Mouse (Mus musculus): ENCODE measurements around the gene Enc1. TPM values are rescaled to one million over a fixed set of nuclear protein-coding genes. Genes with fewer than 3 reads are reported as not detected.

The Enc1 gene
- total RNA-seq, 1 experiment from 2014 or later, result 4.5 TPM

GRCm38 (mm10) chr13:97220022-97220421, 20.9 kb upstream of the Enc1 start:
- ATAC-seq (replicated peaks in 1 of 2; ENCODE audit: insufficient read depth in 1 of 2, low FRiP score in 2 of 2, low TSS enrichment in 1 of 2, low read depth in 1 of 2, poor library complexity in 2 of 2, severe bottlenecking in 2 of 2), result no peak

GRCm38 (mm10) chr13:97223856-97224255, 17.0 kb upstream of the Enc1 start:
- ATAC-seq (replicated peaks in 1 of 2; ENCODE audit: insufficient read depth in 1 of 2, low FRiP score in 2 of 2, low TSS enrichment in 1 of 2, low read depth in 1 of 2, poor library complexity in 2 of 2, severe bottlenecking in 2 of 2), result no peak

GRCm38 (mm10) chr13:97224341-97224982, 16.4 kb upstream of the Enc1 start:
- ATAC-seq (replicated peaks in 1 of 2; ENCODE audit: insufficient read depth in 1 of 2, low FRiP score in 2 of 2, low TSS enrichment in 1 of 2, low read depth in 1 of 2, poor library complexity in 2 of 2, severe bottlenecking in 2 of 2), result no peak

GRCm38 (mm10) chr13:97225130-97225529, 15.8 kb upstream of the Enc1 start:
- ATAC-seq (replicated peaks in 1 of 2; ENCODE audit: insufficient read depth in 1 of 2, low FRiP score in 2 of 2, low TSS enrichment in 1 of 2, low read depth in 1 of 2, poor library complexity in 2 of 2, severe bottlenecking in 2 of 2), result no peak

- no peak for ATAC-seq (replicated peaks in 1 of 2; ENCODE audit: insufficient read depth in 1 of 2, low FRiP score in 2 of 2, low TSS enrichment in 1 of 2, low read depth in 1 of 2, poor library complexity in 2 of 2, severe bottlenecking in 2 of 2)
Observed at GRCm38 (mm10) chr13:97227795-97228194, 13.1 kb upstream of the Enc1 start.

GRCm38 (mm10) chr13:97230101-97230500, 10.8 kb upstream of the Enc1 start:
- ATAC-seq (replicated peaks in 1 of 2; ENCODE audit: insufficient read depth in 1 of 2, low FRiP score in 2 of 2, low TSS enrichment in 1 of 2, low read depth in 1 of 2, poor library complexity in 2 of 2, severe bottlenecking in 2 of 2), result no peak

- no peak for ATAC-seq (replicated peaks in 1 of 2; ENCODE audit: insufficient read depth in 1 of 2, low FRiP score in 2 of 2, low TSS enrichment in 1 of 2, low read depth in 1 of 2, poor library complexity in 2 of 2, severe bottlenecking in 2 of 2)
Observed at GRCm38 (mm10) chr13:97233092-97233491, 7.8 kb upstream of the Enc1 start.

GRCm38 (mm10) chr13:97234785-97235417, 6.0 kb upstream of the Enc1 start:
- ATAC-seq (replicated peaks in 1 of 2; ENCODE audit: insufficient read depth in 1 of 2, low FRiP score in 2 of 2, low TSS enrichment in 1 of 2, low read depth in 1 of 2, poor library complexity in 2 of 2, severe bottlenecking in 2 of 2), result peak; percentile 73 to 80

GRCm38 (mm10) chr13:97235911-97236310, 5.0 kb upstream of the Enc1 start:
- ATAC-seq (replicated peaks in 1 of 2; ENCODE audit: insufficient read depth in 1 of 2, low FRiP score in 2 of 2, low TSS enrichment in 1 of 2, low read depth in 1 of 2, poor library complexity in 2 of 2, severe bottlenecking in 2 of 2), result no peak

GRCm38 (mm10) chr13:97237700-97238099, 3.2 kb upstream of the Enc1 start:
- ATAC-seq (replicated peaks in 1 of 2; ENCODE audit: insufficient read depth in 1 of 2, low FRiP score in 2 of 2, low TSS enrichment in 1 of 2, low read depth in 1 of 2, poor library complexity in 2 of 2, severe bottlenecking in 2 of 2), result no peak

GRCm38 (mm10) chr13:97238181-97238981, 2.5 kb upstream of the Enc1 start:
- no peak for ATAC-seq (replicated peaks in 1 of 2; ENCODE audit: insufficient read depth in 1 of 2, low FRiP score in 2 of 2, low TSS enrichment in 1 of 2, low read depth in 1 of 2, poor library complexity in 2 of 2, severe bottlenecking in 2 of 2)

GRCm38 (mm10) chr13:97239343-97240180, 1.3 kb upstream of the Enc1 start:
- 0 out of 4 replicates have a peak, but pooled peaks have one; percentile 12 to 16 for ATAC-seq (replicated peaks in 1 of 2; ENCODE audit: insufficient read depth in 1 of 2, low FRiP score in 2 of 2, low TSS enrichment in 1 of 2, low read depth in 1 of 2, poor library complexity in 2 of 2, severe bottlenecking in 2 of 2)

GRCm38 (mm10) chr13:97240279-97240964, 483 bp upstream of the Enc1 start:
- peak; percentile 56 to 70 for ATAC-seq (replicated peaks in 1 of 2; ENCODE audit: insufficient read depth in 1 of 2, low FRiP score in 2 of 2, low TSS enrichment in 1 of 2, low read depth in 1 of 2, poor library complexity in 2 of 2, severe bottlenecking in 2 of 2)

GRCm38 (mm10) chr13:97241787-97242280, 929 bp downstream of the Enc1 start:
- ATAC-seq (replicated peaks in 1 of 2; ENCODE audit: insufficient read depth in 1 of 2, low FRiP score in 2 of 2, low TSS enrichment in 1 of 2, low read depth in 1 of 2, poor library complexity in 2 of 2, severe bottlenecking in 2 of 2), result no peak

- ATAC-seq (replicated peaks in 1 of 2; ENCODE audit: insufficient read depth in 1 of 2, low FRiP score in 2 of 2, low TSS enrichment in 1 of 2, low read depth in 1 of 2, poor library complexity in 2 of 2, severe bottlenecking in 2 of 2), result no peak
Observed at GRCm38 (mm10) chr13:97242716-97243115, 1.8 kb downstream of the Enc1 start.

GRCm38 (mm10) chr13:97243962-97244711, 3.2 kb downstream of the Enc1 start:
- no peak for ATAC-seq (replicated peaks in 1 of 2; ENCODE audit: insufficient read depth in 1 of 2, low FRiP score in 2 of 2, low TSS enrichment in 1 of 2, low read depth in 1 of 2, poor library complexity in 2 of 2, severe bottlenecking in 2 of 2)

All from hematopoietic stem cell, adult 5-6 weeks (primary cell).